Mouse (Mus musculus) limb, embryonic 12.5 days (tissue): Measurements from ENCODE around the gene Rbfox1. TPM values are rescaled to one million over a fixed set of nuclear protein-coding genes. Genes with fewer than 3 reads are reported as not detected.
A peak's percentile ranks its signal among the peaks of the same experiment; 100 is the strongest.

ENCODE experiments used
- ATAC-seq: fragments of 200-750 bp; cut with Nextera tagmentation; 2 replicates; pipeline ENCODE4 v1.8.0; 2017; ENCODE audit warnings: low read depth, moderate TSS enrichment; ENCODE audit not compliant: insufficient number of reproducible peaks, insufficient read depth, low FRiP score, low TSS enrichment
- H3K27ac ChIP-seq: fragments of 300-500 bp; sonication (generic); 2 replicates; pipeline ENCODE4 v1.5.1; 2016; ENCODE audit warnings: mild to moderate bottlenecking, moderate library complexity
- H3K27me3 ChIP-seq: fragments of 300-500 bp; sonication (generic); 2 replicates; pipeline ENCODE4 v1.6.1; 2016; ENCODE audit warnings: mild to moderate bottlenecking, moderate library complexity
- H3K36me3 ChIP-seq: fragments of 300-500 bp; sonication (generic); 2 replicates; pipeline ENCODE4 v1.6.1; 2016; ENCODE audit warnings: mild to moderate bottlenecking, moderate library complexity
- H3K4me1 ChIP-seq: fragments of 300-500 bp; sonication (generic); replicated peaks from 2 replicates; pipeline ENCODE4 v1.6.1; 2016
- H3K4me2 ChIP-seq: fragments of 300-500 bp; sonication (generic); 2 replicates; pipeline ENCODE4 v1.6.1; 2016; ENCODE audit warnings: mild to moderate bottlenecking, moderate library complexity
- H3K4me3 ChIP-seq: fragments of 300-500 bp; sonication (generic); replicated peaks from 2 replicates; pipeline ENCODE4 v1.5.1; 2016; ENCODE audit warnings: mild to moderate bottlenecking
- H3K9ac ChIP-seq: fragments of 300-500 bp; sonication (generic); replicated peaks from 2 replicates; pipeline ENCODE4 v1.6.1; 2016; ENCODE audit warnings: mild to moderate bottlenecking, moderate library complexity
- H3K9me3 ChIP-seq: fragments of 300-500 bp; sonication (generic); 2 replicates; pipeline ENCODE4 v1.6.1; 2016; ENCODE audit warnings: mild to moderate bottlenecking, moderate library complexity
- WGBS: fragments of 180-500 bp; shearing (Covaris S2); methylation state at CpG from one replicate; pipeline ENCODE4 v1.1.7; 2016; 5-methylcytosine and 5-hydroxymethylcytosine counted together
- polyA plus RNA-seq: library from polyadenylated mRNA; unstranded; fragments of >200 nt; fragmentation: Nextera tagmentation; extraction: Ambion mirVana; gene quantifications from 2 replicates; pipeline ENCODE4 v1.2.1, GENCODE M21; 2016

The Rbfox1 gene
- 1.9 and 2.6 TPM in 2 replicates for polyA plus RNA-seq

- Histone ChIP-seq H3K27ac (no peak within 1 kb of the TSS), H3K4me3 (peak within 1 kb of the TSS; percentile 24), H3K4me2 (peak within 1 kb of the TSS; percentile 45), H3K4me1 (no peaks in the 10 kb centered on the region), H3K9me3 (no peaks in the 10 kb centered on the region), H3K27me3 (peaks cover 59% of the 10 kb centered on the region), H3K36me3 (no peaks in the 10 kb centered on the region), H3K9ac (no peak within 1 kb of the TSS)
- WGBS: 1% methylated on average over 67 of the region's 69 CpGs
- ATAC-seq: peak; percentile 47; the same call in 1 of the 2 replicates
Measured at GRCm38 (mm10) chr16:5884746-5885689, at the start of gene Rbfox1. Rbfox1 (plus strand) TSS chr16:5885355.

- ATAC-seq: no peak
- 90% methylated on average over 2 of the region's 2 CpGs for WGBS
- no peak overlapping the region for H3K9ac ChIP-seq
Measured at GRCm38 (mm10) chr16:5836744-5837143, 48.4 kb upstream of the Rbfox1 start.

GRCm38 (mm10) chr16:5841167-5841566 is 44.0 kb upstream of the Rbfox1 start:
- Histone ChIP-seq H3K9ac (no peak overlapping the region), H3K27ac (no peak overlapping the region), H3K27me3 (no peaks in the 10 kb centered on the region), H3K4me3 (no peak overlapping the region), H3K36me3 (no peaks in the 10 kb centered on the region), H3K9me3 (no peaks in the 10 kb centered on the region), H3K4me1 (no peaks in the 10 kb centered on the region), H3K4me2 (no peak overlapping the region)
- 49% methylated on average over 5 of the region's 5 CpGs for WGBS
- no peak for ATAC-seq

More at GRCm38 (mm10) chr16:5836744-5837143, 48.4 kb upstream of the Rbfox1 start:
- Histone ChIP-seq H3K36me3 (no peaks in the 10 kb centered on the region), H3K4me1 (no peaks in the 10 kb centered on the region), H3K27ac (no peak overlapping the region), H3K9me3 (no peaks in the 10 kb centered on the region), H3K4me2 (no peak overlapping the region), H3K4me3 (no peak overlapping the region), H3K27me3 (no peaks in the 10 kb centered on the region)

GRCm38 (mm10) chr16:5845645-5846044 is 39.5 kb upstream of the Rbfox1 start:
- Histone ChIP-seq H3K27ac (no peak overlapping the region), H3K9ac (no peak overlapping the region), H3K27me3 (no peaks in the 10 kb centered on the region), H3K4me2 (no peak overlapping the region), H3K4me3 (no peak overlapping the region), H3K4me1 (no peaks in the 10 kb centered on the region), H3K9me3 (no peaks in the 10 kb centered on the region), H3K36me3 (no peaks in the 10 kb centered on the region)
- 26% methylated on average over 11 of the region's 11 CpGs for WGBS
- ATAC-seq: no peak

- Histone ChIP-seq H3K4me1 (no peaks in the 10 kb centered on the region), H3K9me3 (0 out of 2 replicates have a peak, but pooled peaks cover 5% of the 10 kb centered on the region), H3K27ac (no peak overlapping the region), H3K36me3 (no peaks in the 10 kb centered on the region), H3K9ac (no peak overlapping the region), H3K4me3 (no peak overlapping the region), H3K27me3 (no peaks in the 10 kb centered on the region), H3K4me2 (no peak overlapping the region)
- ATAC-seq: no peak
- WGBS: 81% methylated on average over 2 of the region's 2 CpGs
Measured at GRCm38 (mm10) chr16:5853055-5853454, 32.1 kb upstream of the Rbfox1 start.

- Histone ChIP-seq H3K9me3 (no peaks in the 10 kb centered on the region), H3K36me3 (no peaks in the 10 kb centered on the region), H3K27ac (no peak overlapping the region), H3K4me2 (no peak overlapping the region), H3K27me3 (no peaks in the 10 kb centered on the region), H3K4me1 (no peaks in the 10 kb centered on the region), H3K9ac (no peak overlapping the region), H3K4me3 (no peak overlapping the region)
- ATAC-seq: no peak
- WGBS: 94% methylated on average over 4 of the region's 4 CpGs
Measured at GRCm38 (mm10) chr16:5864350-5864749, 20.8 kb upstream of the Rbfox1 start.

- Histone ChIP-seq H3K27me3 (no peaks in the 10 kb centered on the region), H3K36me3 (no peaks in the 10 kb centered on the region), H3K9ac (no peak overlapping the region), H3K27ac (no peak overlapping the region), H3K4me2 (no peak overlapping the region), H3K4me3 (no peak overlapping the region), H3K9me3 (no peaks in the 10 kb centered on the region), H3K4me1 (no peaks in the 10 kb centered on the region)
- 68% methylated on average over 1 of the region's 1 CpGs for WGBS
- no peak for ATAC-seq
Measured at GRCm38 (mm10) chr16:5866966-5867365, 18.2 kb upstream of the Rbfox1 start.

- Histone ChIP-seq H3K27me3 (no peaks in the 10 kb centered on the region), H3K9ac (no peak overlapping the region), H3K27ac (no peak overlapping the region), H3K9me3 (no peaks in the 10 kb centered on the region), H3K4me2 (no peak overlapping the region), H3K36me3 (no peaks in the 10 kb centered on the region), H3K4me3 (no peak overlapping the region), H3K4me1 (no peaks in the 10 kb centered on the region)
- no peak for ATAC-seq
- 75% methylated on average over 3 of the region's 3 CpGs for WGBS
Measured at GRCm38 (mm10) chr16:5870391-5870790, 14.8 kb upstream of the Rbfox1 start.

- WGBS: under 1% methylated on average over 4 of the region's 4 CpGs
Measured at GRCm38 (mm10) chr16:5881820-5882219, 3.3 kb upstream of the Rbfox1 start.

GRCm38 (mm10) chr16:5885690-5886050 is 515 bp downstream of the Rbfox1 start:
- WGBS: 6% methylated on average over 15 of the region's 15 CpGs
- no peaks in the 10 kb centered on the region for H3K36me3 ChIP-seq
- no peaks in the 10 kb centered on the region for H3K4me1 ChIP-seq
- ATAC-seq: no peak
- H3K27ac ChIP-seq: no peak overlapping the region
- H3K4me2 ChIP-seq: peak overlapping the region; percentile 45
- no peaks in the 10 kb centered on the region for H3K9me3 ChIP-seq
- peak overlapping the region; percentile 24; the same call in 1 of the 2 replicates for H3K4me3 ChIP-seq
- peaks cover 59% of the 10 kb centered on the region for H3K27me3 ChIP-seq
- H3K9ac ChIP-seq: no peak overlapping the region

More at GRCm38 (mm10) chr16:5881820-5882219, 3.3 kb upstream of the Rbfox1 start:
- Histone ChIP-seq H3K4me3 (no peak overlapping the region), H3K27me3 (peaks cover 40% of the 10 kb centered on the region), H3K9ac (no peak overlapping the region), H3K9me3 (no peaks in the 10 kb centered on the region), H3K4me1 (no peaks in the 10 kb centered on the region), H3K27ac (no peak overlapping the region), H3K36me3 (no peaks in the 10 kb centered on the region), H3K4me2 (no peak overlapping the region)
- 0 out of 2 replicates have a peak, but pooled peaks have one; percentile 56 for ATAC-seq

GRCm38 (mm10) chr16:5895564-5895963 is 10.4 kb downstream of the Rbfox1 start:
- H3K9me3 ChIP-seq: no peaks in the 10 kb centered on the region
- H3K9ac ChIP-seq: no peak overlapping the region
- WGBS: 77% methylated on average over 7 of the region's 7 CpGs
- no peaks in the 10 kb centered on the region for H3K27me3 ChIP-seq
- no peaks in the 10 kb centered on the region for H3K36me3 ChIP-seq
- no peak overlapping the region for H3K4me2 ChIP-seq
- H3K27ac ChIP-seq: no peak overlapping the region
- no peaks in the 10 kb centered on the region for H3K4me1 ChIP-seq
- ATAC-seq: no peak
- H3K4me3 ChIP-seq: no peak overlapping the region
